Mouse (Mus musculus): ENCODE data around the gene Lce3a.

DNA sequence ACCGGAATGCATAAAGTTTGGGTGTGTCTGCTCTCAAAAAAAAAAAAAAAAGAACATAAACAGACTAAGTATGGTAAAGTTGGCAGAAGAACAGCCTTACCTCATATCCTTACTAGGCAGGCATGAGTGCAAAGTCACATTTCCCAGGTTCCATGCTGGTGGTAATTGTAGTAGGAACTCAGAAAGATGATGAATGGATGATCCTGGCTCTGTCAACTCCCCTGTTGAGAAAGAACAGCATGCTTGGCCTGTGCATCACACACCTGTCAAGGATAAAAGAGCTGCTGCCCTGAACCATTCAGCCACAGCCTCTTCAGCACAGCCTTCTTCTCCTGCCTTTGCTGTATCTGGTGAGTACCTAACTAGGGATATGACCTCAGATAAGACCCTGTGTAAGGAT, 18.2 kb upstream of the Lce3a start, which contains the start of gene Lce3c:
- TF ChIP-seq CTCF (conservative IDR thresholded peaks at IDR 0.05; ENCODE audit: insufficient read depth, insufficient read length, low read depth, low read length): no peak
- no peak for TF ChIP-seq POLR2A (IDR thresholded peaks at IDR 0.05; ENCODE audit: low read depth, low read length)

All from kidney, adult 2 months (tissue).